Mouse (Mus musculus): ENCODE results near the gene Tm9sf3. TPM values are rescaled to one million over a fixed set of nuclear protein-coding genes. Genes with fewer than 3 reads are reported as not detected.

Gene Tm9sf3
- total RNA-seq, 2 experiments from 2014 or later = 150 to 191 TPM

- no peak for DNase-seq (ENCODE audit: low spot score in 2 of 2)
Measured at GRCm38 (mm10) chr19:41190876-41191434, 72.8 kb downstream of the Tm9sf3 start.

DNA sequence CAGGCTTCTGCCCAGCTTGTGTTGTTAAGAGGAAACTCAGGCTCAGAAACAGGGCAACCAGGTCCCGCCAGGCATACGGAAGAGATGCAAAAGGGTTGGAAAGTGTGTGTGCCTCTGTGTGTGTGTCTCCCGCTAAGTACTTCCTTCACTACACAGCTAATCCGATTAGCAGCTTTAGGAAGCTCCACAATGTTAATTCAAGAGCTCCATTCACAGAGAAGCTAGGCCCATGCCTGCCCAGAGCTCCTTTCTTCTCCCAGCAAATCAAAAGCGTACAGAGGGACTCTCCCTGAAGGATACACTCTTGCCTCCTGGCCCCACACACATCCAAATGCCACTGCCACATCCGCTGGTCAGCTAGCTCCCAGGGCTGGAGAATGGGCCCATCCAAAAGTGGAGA is 86.5 kb downstream of the Tm9sf3 start:
- DNase-seq (ENCODE audit: low spot score in 2 of 2) = no peak

DNA sequence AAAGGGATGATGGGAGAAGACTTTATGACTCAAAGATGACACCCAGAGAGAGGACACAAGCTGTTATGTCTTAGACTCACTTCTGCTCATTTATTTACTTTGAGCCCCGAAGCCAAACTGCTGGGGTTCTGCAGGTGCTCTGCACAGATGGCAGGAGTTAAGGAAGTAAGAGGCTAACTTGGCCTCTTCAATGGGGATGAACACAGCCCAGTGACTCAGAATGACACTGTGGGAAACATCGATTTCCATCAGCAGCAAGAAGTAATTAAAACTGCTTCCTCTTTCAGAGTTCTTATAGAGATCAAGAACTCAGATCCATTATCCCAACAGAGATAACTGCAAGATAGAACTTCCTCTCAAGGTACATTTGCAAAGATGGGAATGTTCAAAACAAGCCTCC is 86.9 kb downstream of the Tm9sf3 start:
- no peak for DNase-seq (ENCODE audit: low spot score in 2 of 2)

DNA sequence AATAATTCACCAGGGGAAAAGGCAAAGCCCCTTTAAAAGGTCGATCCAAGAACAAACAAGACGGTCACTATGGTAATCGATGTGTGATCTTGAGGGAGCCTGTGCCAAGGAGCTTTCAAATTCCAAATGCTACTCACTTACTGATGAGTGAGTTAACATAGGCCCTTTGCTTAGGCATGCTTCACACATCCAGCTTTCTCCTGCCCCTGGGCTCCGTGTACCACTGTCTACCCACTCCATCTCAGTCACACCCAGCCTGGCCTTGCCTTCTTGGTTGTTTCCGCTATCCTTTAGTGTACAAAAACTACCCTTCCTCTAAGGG is 97.9 kb downstream of the Tm9sf3 start:
- DNase-seq (ENCODE audit: low spot score in 2 of 2) = no peak

DNA sequence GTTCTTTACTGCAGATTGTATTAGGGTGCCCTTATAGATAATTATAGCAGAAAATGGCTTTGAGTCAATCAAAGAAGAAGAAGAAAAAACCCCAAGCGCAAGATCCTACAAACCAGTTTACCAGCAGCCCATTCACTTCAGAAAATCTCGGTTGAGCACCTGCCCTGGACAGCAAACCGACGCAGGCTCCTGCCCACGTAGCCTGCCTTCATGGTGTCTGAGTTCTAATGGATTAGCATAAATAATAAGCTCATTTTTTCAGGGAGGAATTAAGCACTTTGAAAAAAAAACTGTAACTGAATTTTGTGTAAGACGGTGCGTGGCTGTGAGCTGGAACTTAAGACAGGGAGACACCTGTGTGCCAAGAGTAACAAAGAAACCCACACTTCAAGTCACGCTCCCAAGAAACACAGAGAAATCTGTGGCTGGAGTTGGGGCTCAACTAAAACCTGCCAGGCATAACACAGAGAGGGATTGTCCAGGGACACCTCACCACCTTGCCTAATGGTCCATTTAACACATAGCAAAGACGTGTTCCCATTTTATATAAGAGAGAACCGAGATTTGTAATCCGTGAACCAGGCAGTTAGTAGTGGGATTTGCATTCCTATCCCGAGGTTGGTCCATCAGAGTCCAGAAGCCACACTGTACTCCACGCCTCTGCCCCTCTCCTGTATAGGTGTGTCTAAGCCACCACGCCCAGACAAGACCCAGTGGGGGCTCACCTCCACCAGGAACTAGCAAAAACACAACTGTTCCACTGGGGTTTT is 98.5 kb downstream of the Tm9sf3 start:
- no peak for DNase-seq (ENCODE audit: low spot score in 2 of 2)

- no peak for DNase-seq (ENCODE audit: low spot score in 2 of 2)
Measured at GRCm38 (mm10) chr19:41164447-41165095, 99.2 kb downstream of the Tm9sf3 start.

Other genes starting within 250 kb of the Tm9sf3 start
- gene Dntt, start 234.7 kb downstream of the Tm9sf3 start, total RNA-seq (2021) = not detected
- not detected for gene Opalin, start 186.9 kb downstream of the Tm9sf3 start, total RNA-seq (2021)
- gene Tll2, start 57.2 kb downstream of the Tm9sf3 start, total RNA-seq (2021) = under 1 TPM in 1 of 2 experiments, not detected in 1; 0.06 TPM
- 10 to 100 TPM; 10.2 to 13.4 TPM for gene Pik3ap1, start 121.1 kb upstream of the Tm9sf3 start, total RNA-seq (2021)
- 10 to 100 TPM; 15.4 to 16.0 TPM for gene Lcor, start 218.6 kb upstream of the Tm9sf3 start, total RNA-seq (2021)